Mouse (Mus musculus): Measurements from ENCODE around the gene Gtpbp1.
"Not testable (repeated sequence)": the region's sequence is repeated elsewhere in the genome, so short reads cannot be mapped to it uniquely, and the experiment has no call there.

Gtpbp1 gene

GRCm38 (mm10) chr15:79690426-79691022, at the start of gene Gtpbp1:
TSS of gene Gtpbp1 (plus strand) at chr15:79690845.
- DNase-seq (ENCODE audit: low read depth in 1 of 2, low spot score in 2 of 2) = peak; percentile 92 to 93

GRCm38 (mm10) chr15:79641135-79641817, 49.4 kb upstream of the Gtpbp1 start:
- no peak for DNase-seq (ENCODE audit: low read depth in 1 of 2, low spot score in 2 of 2)

- no peak for DNase-seq (ENCODE audit: low read depth in 1 of 2, low spot score in 2 of 2)
These were observed 45.2 kb upstream of the Gtpbp1 start for GRCm38 (mm10) chr15:79645483-79645882.

GRCm38 (mm10) chr15:79648130-79648529, 42.5 kb upstream of the Gtpbp1 start:
- no peak for DNase-seq (ENCODE audit: low read depth in 1 of 2, low spot score in 2 of 2)

- peak in 1 of 2 experiments; percentile 59 for DNase-seq (ENCODE audit: low read depth in 1 of 2, low spot score in 2 of 2)
These were observed 40.1 kb upstream of the Gtpbp1 start for GRCm38 (mm10) chr15:79650569-79650968.

- DNase-seq (ENCODE audit: low read depth in 1 of 2, low spot score in 2 of 2) = no peak
These were observed 39.2 kb upstream of the Gtpbp1 start for GRCm38 (mm10) chr15:79651481-79651880.

- DNase-seq (ENCODE audit: low read depth in 1 of 2, low spot score in 2 of 2) = no peak
These were observed 34.2 kb upstream of the Gtpbp1 start for GRCm38 (mm10) chr15:79656451-79656850.

GRCm38 (mm10) chr15:79657837-79658530, 32.7 kb upstream of the Gtpbp1 start:
- DNase-seq (ENCODE audit: low read depth in 1 of 2, low spot score in 2 of 2) = peak; percentile 52 to 72

GRCm38 (mm10) chr15:79658531-79659375, 31.9 kb upstream of the Gtpbp1 start, which contains the start of the genes Fam227a and Cby1:
TSS of gene Fam227a (minus strand) at chr15:79658956.
TSS of gene Cby1 (plus strand) at chr15:79659199.
- DNase-seq (ENCODE audit: low read depth in 1 of 2, low spot score in 2 of 2) = peak; percentile 73 to 88

GRCm38 (mm10) chr15:79661852-79662251, 28.8 kb upstream of the Gtpbp1 start:
- peak in 1 of 2 experiments; percentile 40 for DNase-seq (ENCODE audit: low read depth in 1 of 2, low spot score in 2 of 2)

GRCm38 (mm10) chr15:79664666-79665065, 26.0 kb upstream of the Gtpbp1 start:
- no peak for DNase-seq (ENCODE audit: low read depth in 1 of 2, low spot score in 2 of 2)

- no peak for DNase-seq (ENCODE audit: low read depth in 1 of 2, low spot score in 2 of 2)
These were observed 21.4 kb upstream of the Gtpbp1 start for GRCm38 (mm10) chr15:79669195-79669594.

GRCm38 (mm10) chr15:79670249-79670971, 20.2 kb upstream of the Gtpbp1 start, which contains the start of gene Tomm22:
TSS of gene Tomm22 (plus strand) at chr15:79670861.
- peak; percentile 66 to 77 for DNase-seq (ENCODE audit: low read depth in 1 of 2, low spot score in 2 of 2)

GRCm38 (mm10) chr15:79670972-79671299, 19.7 kb upstream of the Gtpbp1 start:
- DNase-seq (ENCODE audit: low read depth in 1 of 2, low spot score in 2 of 2) = no peak

GRCm38 (mm10) chr15:79671828-79672348, 18.8 kb upstream of the Gtpbp1 start:
- DNase-seq (ENCODE audit: low read depth in 1 of 2, low spot score in 2 of 2) = not testable (repeated sequence)

GRCm38 (mm10) chr15:79677936-79678335, 12.7 kb upstream of the Gtpbp1 start:
- no peak for DNase-seq (ENCODE audit: low read depth in 1 of 2, low spot score in 2 of 2)

- DNase-seq (ENCODE audit: low read depth in 1 of 2, low spot score in 2 of 2) = no peak
These were observed 8.7 kb upstream of the Gtpbp1 start for GRCm38 (mm10) chr15:79681973-79682372.

- DNase-seq (ENCODE audit: low read depth in 1 of 2, low spot score in 2 of 2) = no peak
These were observed 7.5 kb upstream of the Gtpbp1 start for GRCm38 (mm10) chr15:79683146-79683545.

- no peak for DNase-seq (ENCODE audit: low read depth in 1 of 2, low spot score in 2 of 2)
These were observed 6.8 kb upstream of the Gtpbp1 start for GRCm38 (mm10) chr15:79683707-79684465.

All from monocyte, adult 2 months (primary cell).